Mouse (Mus musculus) lung, postnatal 0 days (tissue): Measurements from ENCODE around the gene Ankdd1a.

ENCODE experiments used
- CTCF ChIP-seq: IDR thresholded peaks from 2 replicates; pipeline ENCODE4 v1.5.1; 2016; ENCODE audit warnings: antibody characterized with exemption, mild to moderate bottlenecking
- EP300 ChIP-seq: IDR thresholded peaks from 2 replicates; pipeline ENCODE4 v1.6.1; 2016; ENCODE audit warnings: antibody characterized with exemption, mild to moderate bottlenecking, control low read depth

DNA sequence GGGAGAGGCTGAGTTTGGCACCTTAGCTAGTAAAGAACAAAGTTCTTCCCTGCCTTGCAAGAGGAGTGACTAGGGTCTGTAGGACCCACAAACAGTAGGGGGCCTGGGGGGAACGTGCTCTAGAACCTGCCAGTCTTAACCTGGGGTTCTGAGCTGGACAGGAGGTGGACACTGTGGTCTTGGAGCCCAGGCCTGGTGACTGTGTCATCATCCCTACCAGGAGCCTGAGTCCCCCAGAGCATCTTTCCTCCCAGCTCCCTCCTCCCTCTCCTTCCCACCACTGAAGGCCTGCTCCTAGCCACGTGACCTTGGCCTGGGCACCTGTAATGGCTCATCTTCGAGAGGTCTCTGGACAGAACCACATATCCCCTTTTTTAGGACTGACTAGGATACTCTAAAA is 14.1 kb upstream of the Ankdd1a start:
- no peak for TF ChIP-seq CTCF
- no peak for TF ChIP-seq EP300
